Mouse (Mus musculus) erythroblast, embryonic 14.5 days (primary cell): ENCODE results near the gene Fsip1.

ENCODE experiments used
- GATA1 ChIP-seq: IDR thresholded peaks from 2 replicates; pipeline ENCODE4 v1.6.1; 2012; ENCODE audit warnings: low read length, inconsistent platforms, mixed read lengths
- TAL1 ChIP-seq: IDR thresholded peaks from 3 replicates; pipeline ENCODE4 v1.6.1; 2012; ENCODE audit warnings: low read length, inconsistent platforms, mixed read lengths

GRCm38 (mm10) chr2:118137071-118137470, 119.7 kb downstream of the Fsip1 start:
- TF ChIP-seq GATA1 (no peak), TAL1 (no peak)
